Mouse (Mus musculus): ENCODE measurements at regions not wholly inside any gene's neighbourhood (a gene's known extent, or its start where the extent isn't known, plus 50 kb on each side); places are given as distances from the start of the nearest gene placed in this dataset.
A peak's percentile ranks its signal among the peaks of the same experiment; 100 is the strongest.

DNA sequence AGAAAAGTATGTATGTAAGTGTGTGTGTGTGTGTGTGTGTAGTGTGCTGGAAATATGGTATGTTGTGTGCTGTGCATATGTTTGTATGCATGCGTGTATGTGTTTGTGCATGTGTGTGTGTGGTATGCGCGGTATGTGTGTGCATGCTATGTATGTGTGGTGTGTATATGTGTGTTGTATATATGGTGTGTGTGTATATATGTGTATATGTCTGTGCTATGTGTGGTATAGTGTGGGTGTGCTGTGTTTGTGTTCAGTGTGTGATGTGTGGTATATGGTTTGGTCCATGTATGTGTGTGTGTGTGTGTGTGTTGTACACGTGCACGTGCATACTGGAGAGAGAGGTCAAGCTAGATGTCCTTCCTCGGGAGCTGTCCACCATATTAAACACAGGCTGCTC is 108.5 kb upstream of the Krtap11-1 start:
- no peak for ATAC-seq (ENCODE audit: low FRiP score, low TSS enrichment)
- WGBS = 90% methylated on average over 6 of the region's 6 CpGs
- H3K4me2 ChIP-seq (replicated peaks; ENCODE audit: low read depth, low read length) = no peak overlapping the region
- H3K27me3 ChIP-seq (ENCODE audit: insufficient read depth, low read length) = no peaks in the 10 kb centered on the region
- H3K9me3 ChIP-seq (ENCODE audit: low read length) = no peaks in the 10 kb centered on the region
- H3K36me3 ChIP-seq (ENCODE audit: insufficient read depth, low read length) = no peaks in the 10 kb centered on the region
- H3K27ac ChIP-seq (ENCODE audit: low read length) = no peak overlapping the region
- H3K4me1 ChIP-seq (ENCODE audit: insufficient read depth, low read length) = peaks cover 7% of the 10 kb centered on the region; the same call in 1 of the 2 replicates
- no peak overlapping the region for H3K9ac ChIP-seq (replicated peaks; ENCODE audit: low read length)
- H3K4me3 ChIP-seq (ENCODE audit: low read length) = no peak overlapping the region

- peaks cover 7% of the 10 kb centered on the region; the same call in 1 of the 2 replicates for H3K4me1 ChIP-seq (ENCODE audit: insufficient read depth, low read length)
- H3K27me3 ChIP-seq (ENCODE audit: insufficient read depth, low read length) = no peaks in the 10 kb centered on the region
- ATAC-seq (ENCODE audit: low FRiP score, low TSS enrichment) = no peak
- no peaks in the 10 kb centered on the region for H3K36me3 ChIP-seq (ENCODE audit: insufficient read depth, low read length)
- H3K27ac ChIP-seq (ENCODE audit: low read length) = no peak overlapping the region
- H3K4me2 ChIP-seq (replicated peaks; ENCODE audit: low read depth, low read length) = no peak overlapping the region
- WGBS = 74% methylated on average over 6 of the region's 6 CpGs
- no peak overlapping the region for H3K9ac ChIP-seq (replicated peaks; ENCODE audit: low read length)
- H3K9me3 ChIP-seq (ENCODE audit: low read length) = no peaks in the 10 kb centered on the region
- no peak overlapping the region for H3K4me3 ChIP-seq (ENCODE audit: low read length)
These were observed 107.5 kb upstream of the Krtap11-1 start for GRCm38 (mm10) chr16:89678446-89679015.

DNA sequence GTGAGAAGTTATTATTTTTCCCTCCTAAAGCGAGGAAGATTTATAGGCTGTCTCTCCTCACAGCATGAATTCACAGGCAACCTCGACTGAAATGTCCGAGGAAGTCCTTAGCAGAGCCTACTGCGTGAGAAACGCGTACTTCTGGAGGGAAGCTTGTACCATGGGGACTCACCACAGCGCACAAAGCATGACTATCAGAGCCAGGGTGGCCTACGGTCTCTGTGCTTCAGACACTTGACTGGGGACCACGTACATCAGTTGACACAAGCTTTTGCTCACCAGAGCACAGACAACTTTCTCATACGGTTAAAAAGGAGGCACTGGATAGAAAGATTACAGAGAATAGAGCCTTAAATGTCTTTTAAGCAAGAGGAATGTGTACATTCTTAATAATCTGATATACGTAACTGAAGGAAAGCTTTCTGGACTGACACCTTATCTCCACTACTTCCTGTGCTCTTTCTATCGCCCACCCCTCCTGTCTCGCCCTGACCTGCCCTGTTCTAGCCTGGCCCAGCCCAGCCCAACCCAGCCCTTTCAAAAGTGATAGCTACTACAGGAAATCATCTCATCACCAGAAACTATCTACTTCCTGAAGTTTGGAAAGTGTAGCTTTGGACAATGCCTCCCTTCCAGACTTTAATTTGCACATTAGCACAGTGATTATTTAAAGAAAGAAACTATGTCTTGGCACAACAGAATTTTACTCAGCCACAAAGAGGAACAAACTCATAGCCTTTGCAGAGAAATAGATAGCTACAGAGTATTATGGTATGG is 104.2 kb upstream of the Krtap11-1 start:
- H3K4me3 ChIP-seq (ENCODE audit: low read length) = no peak overlapping the region
- H3K36me3 ChIP-seq (ENCODE audit: insufficient read depth, low read length) = no peaks in the 10 kb centered on the region
- no peak; the same call in 1 of the 2 replicates for ATAC-seq (ENCODE audit: low FRiP score, low TSS enrichment)
- no peaks in the 10 kb centered on the region for H3K27me3 ChIP-seq (ENCODE audit: insufficient read depth, low read length)
- no peak overlapping the region for H3K27ac ChIP-seq (ENCODE audit: low read length)
- H3K4me2 ChIP-seq (replicated peaks; ENCODE audit: low read depth, low read length) = no peak overlapping the region
- H3K4me1 ChIP-seq (ENCODE audit: insufficient read depth, low read length) = peaks cover 7% of the 10 kb centered on the region; the same call in 1 of the 2 replicates
- H3K9ac ChIP-seq (replicated peaks; ENCODE audit: low read length) = no peak overlapping the region
- no peaks in the 10 kb centered on the region for H3K9me3 ChIP-seq (ENCODE audit: low read length)
- WGBS = 50% methylated on average over 13 of the region's 13 CpGs

GRCm38 (mm10) chr16:89674159-89674902 is 103.3 kb upstream of the Krtap11-1 start:
- no peaks in the 10 kb centered on the region for H3K36me3 ChIP-seq (ENCODE audit: insufficient read depth, low read length)
- H3K4me1 ChIP-seq (ENCODE audit: insufficient read depth, low read length) = peaks cover 7% of the 10 kb centered on the region; the same call in 1 of the 2 replicates
- no peak overlapping the region for H3K4me2 ChIP-seq (replicated peaks; ENCODE audit: low read depth, low read length)
- no peak overlapping the region for H3K4me3 ChIP-seq (ENCODE audit: low read length)
- no peak overlapping the region for H3K9ac ChIP-seq (replicated peaks; ENCODE audit: low read length)
- no peak for ATAC-seq (ENCODE audit: low FRiP score, low TSS enrichment)
- WGBS = 91% methylated on average over 16 of the region's 16 CpGs
- H3K27ac ChIP-seq (ENCODE audit: low read length) = no peak overlapping the region
- no peaks in the 10 kb centered on the region for H3K9me3 ChIP-seq (ENCODE audit: low read length)
- no peaks in the 10 kb centered on the region for H3K27me3 ChIP-seq (ENCODE audit: insufficient read depth, low read length)

- WGBS = 81% methylated on average over 9 of the region's 9 CpGs
- H3K9me3 ChIP-seq (ENCODE audit: low read length) = no peaks in the 10 kb centered on the region
- no peaks in the 10 kb centered on the region for H3K27me3 ChIP-seq (ENCODE audit: insufficient read depth, low read length)
- no peak overlapping the region for H3K4me2 ChIP-seq (replicated peaks; ENCODE audit: low read depth, low read length)
- H3K27ac ChIP-seq (ENCODE audit: low read length) = no peak overlapping the region
- H3K9ac ChIP-seq (replicated peaks; ENCODE audit: low read length) = no peak overlapping the region
- H3K4me3 ChIP-seq (ENCODE audit: low read length) = no peak overlapping the region
- no peaks in the 10 kb centered on the region for H3K36me3 ChIP-seq (ENCODE audit: insufficient read depth, low read length)
- no peak for ATAC-seq (ENCODE audit: low FRiP score, low TSS enrichment)
- peaks cover 7% of the 10 kb centered on the region; the same call in 1 of the 2 replicates for H3K4me1 ChIP-seq (ENCODE audit: insufficient read depth, low read length)
These were observed 100.3 kb upstream of the Krtap11-1 start for GRCm38 (mm10) chr16:89671188-89671726.

DNA sequence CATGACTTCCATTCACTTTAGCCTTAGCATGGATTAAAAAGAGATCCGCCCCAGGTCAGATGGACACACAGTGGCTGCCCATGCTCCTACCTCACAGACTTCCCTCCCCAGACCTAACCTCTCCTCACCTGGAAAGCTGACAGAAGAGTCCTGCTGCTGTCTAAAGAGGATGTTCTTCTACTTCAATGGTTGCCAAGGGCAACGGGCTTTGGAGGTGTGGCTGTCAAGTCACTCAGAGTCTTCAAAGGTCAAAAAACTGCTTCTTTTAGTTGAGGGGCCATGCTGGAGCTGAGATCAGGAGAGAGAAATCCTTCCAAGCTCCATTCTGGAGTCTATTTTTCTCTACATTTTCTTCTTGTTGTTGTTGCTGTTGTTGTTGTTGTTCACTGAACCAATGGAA is 89.1 kb upstream of the Krtap11-1 start:
- WGBS = 86% methylated on average over 2 of the region's 2 CpGs
- Histone ChIP-seq H3K4me3 (ENCODE audit: low read length) (no peak overlapping the region), H3K9me3 (ENCODE audit: low read length) (no peaks in the 10 kb centered on the region), H3K27me3 (ENCODE audit: insufficient read depth, low read length) (no peaks in the 10 kb centered on the region), H3K4me2 (replicated peaks; ENCODE audit: low read depth, low read length) (no peak overlapping the region), H3K27ac (ENCODE audit: low read length) (no peak overlapping the region), H3K36me3 (ENCODE audit: insufficient read depth, low read length) (no peaks in the 10 kb centered on the region), H3K9ac (replicated peaks; ENCODE audit: low read length) (no peak overlapping the region), H3K4me1 (ENCODE audit: insufficient read depth, low read length) (no peaks in the 10 kb centered on the region)
- ATAC-seq (ENCODE audit: low FRiP score, low TSS enrichment) = no peak

DNA sequence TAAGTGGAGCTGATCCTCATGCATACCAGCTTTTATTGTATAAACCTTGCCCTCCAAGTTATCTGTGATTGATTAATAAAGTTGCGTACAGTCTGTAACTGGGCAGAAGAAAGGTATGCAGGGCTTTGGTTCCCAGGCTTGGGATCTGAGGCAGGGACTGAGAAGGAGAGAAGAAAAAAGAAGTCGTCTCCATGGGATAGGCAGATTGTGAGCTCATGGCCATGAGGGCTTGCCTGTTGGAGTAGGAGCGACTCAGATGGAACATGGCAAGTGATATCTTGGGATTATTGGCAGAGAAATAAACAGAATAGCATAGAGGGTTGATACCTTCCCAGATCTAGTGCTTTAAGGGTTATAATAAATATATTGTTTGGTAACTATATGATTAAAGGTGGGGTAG is 85.1 kb upstream of the Krtap11-1 start:
- H3K4me3 ChIP-seq (ENCODE audit: low read length) = no peak overlapping the region
- 94% methylated on average over 3 of the region's 3 CpGs for WGBS

GRCm38 (mm10) chr16:89648651-89649050 is 77.7 kb upstream of the Krtap11-1 start:
- H3K9ac ChIP-seq (replicated peaks; ENCODE audit: low read length) = no peak overlapping the region
- H3K4me2 ChIP-seq (replicated peaks; ENCODE audit: low read depth, low read length) = no peak overlapping the region
- no peaks in the 10 kb centered on the region for H3K36me3 ChIP-seq (ENCODE audit: insufficient read depth, low read length)
- 92% methylated on average over 4 of the region's 4 CpGs for WGBS
- no peaks in the 10 kb centered on the region for H3K27me3 ChIP-seq (ENCODE audit: insufficient read depth, low read length)
- no peaks in the 10 kb centered on the region for H3K9me3 ChIP-seq (ENCODE audit: low read length)
- H3K4me1 ChIP-seq (ENCODE audit: insufficient read depth, low read length) = no peaks in the 10 kb centered on the region
- H3K27ac ChIP-seq (ENCODE audit: low read length) = no peak overlapping the region
- H3K4me3 ChIP-seq (ENCODE audit: low read length) = no peak overlapping the region
- ATAC-seq (ENCODE audit: low FRiP score, low TSS enrichment) = no peak

More for the DNA sequence above, 85.1 kb upstream of the Krtap11-1 start:
- H3K4me2 ChIP-seq (replicated peaks; ENCODE audit: low read depth, low read length) = no peak overlapping the region
- H3K4me1 ChIP-seq (ENCODE audit: insufficient read depth, low read length) = no peaks in the 10 kb centered on the region
- H3K9ac ChIP-seq (replicated peaks; ENCODE audit: low read length) = no peak overlapping the region
- peaks cover 8% of the 10 kb centered on the region for H3K9me3 ChIP-seq (ENCODE audit: low read length)
- H3K27ac ChIP-seq (ENCODE audit: low read length) = no peak overlapping the region
- no peaks in the 10 kb centered on the region for H3K27me3 ChIP-seq (ENCODE audit: insufficient read depth, low read length)
- no peaks in the 10 kb centered on the region for H3K36me3 ChIP-seq (ENCODE audit: insufficient read depth, low read length)
- ATAC-seq (ENCODE audit: low FRiP score, low TSS enrichment) = no peak

GRCm38 (mm10) chr16:89633917-89634601 is 63.1 kb upstream of the Krtap11-1 start:
- 20% methylated on average over 9 of the region's 9 CpGs for WGBS
- Histone ChIP-seq H3K4me2 (replicated peaks; ENCODE audit: low read depth, low read length) (no peak overlapping the region), H3K4me3 (ENCODE audit: low read length) (no peak overlapping the region), H3K27ac (ENCODE audit: low read length) (no peak overlapping the region), H3K9ac (replicated peaks; ENCODE audit: low read length) (no peak overlapping the region), H3K36me3 (ENCODE audit: insufficient read depth, low read length) (no peaks in the 10 kb centered on the region), H3K4me1 (ENCODE audit: insufficient read depth, low read length) (no peaks in the 10 kb centered on the region), H3K9me3 (ENCODE audit: low read length) (no peaks in the 10 kb centered on the region), H3K27me3 (ENCODE audit: insufficient read depth, low read length) (no peaks in the 10 kb centered on the region)
- ATAC-seq (ENCODE audit: low FRiP score, low TSS enrichment) = peak; percentile 79

Measured in kidney, embryonic 16.5 days (tissue).